ENCODE assay signal across 9 mouse cellular contexts in the genomic region with DNA sequence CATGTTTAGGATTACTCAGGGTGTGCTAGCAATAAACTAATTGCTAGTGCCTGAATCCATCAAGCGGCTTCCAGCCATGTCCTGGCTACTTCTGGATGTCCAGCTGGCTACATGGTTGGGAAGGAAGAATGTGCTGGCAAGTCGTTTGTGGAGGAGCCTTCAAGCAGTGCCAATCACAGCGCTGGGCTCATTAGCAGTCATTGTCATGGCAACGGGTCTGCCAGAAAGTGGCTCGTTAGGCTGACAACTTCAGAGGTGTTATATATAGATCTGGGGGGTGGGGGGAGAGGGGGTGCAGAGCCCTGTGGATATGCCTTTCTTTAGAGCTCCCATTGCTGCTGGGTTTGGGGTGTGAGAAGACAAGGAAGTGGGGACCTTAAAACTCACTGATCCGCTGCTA.
A peak's percentile ranks its signal among the peaks of the same experiment; 100 is the strongest.
DNase-seq lines count a peak whose midpoint lies in the region; ATAC-seq and TF ChIP-seq lines count a peak whose summit lies in the region.
"Had no signal": no experiment of that assay in that cellular context is flagged by ENCODE, and none has a peak within 500 bp of the region (broad histone marks: within the 10 kb centered on the region; RNA-seq: fewer than 3 reads in every experiment).

No protein-coding gene starts in this region.

- H3K4me1 ChIP-seq in forebrain, embryonic 10.5 days, result peaks cover 25% of the 10 kb centered on the region
- peaks cover 8% of the 10 kb centered on the region for H3K4me1 ChIP-seq in neural tube, embryonic 13.5 days (replicated peaks)
- H3K4me1 ChIP-seq in liver, postnatal 0 days (ENCODE audit: insufficient read depth), result no peaks in the 10 kb centered on the region
- H3K4me1 ChIP-seq: intestine, embryonic 15.5 days had no signal

- TF ChIP-seq EP300 in liver, postnatal 0 days (IDR thresholded peaks at IDR 0.05; ENCODE audit: low read depth), result no peak

- H3K36me3 ChIP-seq in forebrain, embryonic 10.5 days (replicated peaks), result no peaks in the 10 kb centered on the region
- H3K36me3 ChIP-seq in neural tube, embryonic 13.5 days, result no peaks in the 10 kb centered on the region
- H3K36me3 ChIP-seq in liver, postnatal 0 days (replicated peaks; ENCODE audit: insufficient read depth, low read length), result no peaks in the 10 kb centered on the region
- H3K36me3 ChIP-seq: intestine, embryonic 15.5 days had no signal

- TF ChIP-seq CTCF in layer of hippocampus, adult 2 months (conservative IDR thresholded peaks at IDR 0.05), result no peak
- no peak for TF ChIP-seq CTCF in liver, postnatal 0 days (IDR thresholded peaks at IDR 0.05; ENCODE audit: low read depth)

- peaks cover 45% of the 10 kb centered on the region for H3K27me3 ChIP-seq in forebrain, embryonic 10.5 days (ENCODE audit: poor library complexity, severe bottlenecking)
- no peaks in the 10 kb centered on the region for H3K27me3 ChIP-seq in neural tube, embryonic 13.5 days
- H3K27me3 ChIP-seq in liver, postnatal 0 days (ENCODE audit: insufficient read depth, low read length), result no peaks in the 10 kb centered on the region
- H3K27me3 ChIP-seq: intestine, embryonic 15.5 days had no signal

- H3K27ac ChIP-seq in forebrain, embryonic 10.5 days, result no peak overlapping the region
- H3K27ac ChIP-seq in layer of hippocampus, adult 2 months, result peak overlapping the region; percentile 99
- H3K27ac ChIP-seq in neural tube, embryonic 13.5 days (replicated peaks), result no peak overlapping the region
- H3K27ac ChIP-seq in liver, postnatal 0 days (ENCODE audit: low read depth), result no peak overlapping the region
- H3K27ac ChIP-seq: intestine, embryonic 15.5 days had no signal

- H3K9me3 ChIP-seq in forebrain, embryonic 10.5 days, result no peaks in the 10 kb centered on the region
- no peaks in the 10 kb centered on the region for H3K9me3 ChIP-seq in neural tube, embryonic 13.5 days
- H3K9me3 ChIP-seq in liver, postnatal 0 days (ENCODE audit: low read length), result no peaks in the 10 kb centered on the region
- H3K9me3 ChIP-seq: intestine, embryonic 15.5 days had no signal

- no peak overlapping the region for H3K9ac ChIP-seq in neural tube, embryonic 13.5 days
- H3K9ac ChIP-seq in liver, postnatal 0 days (replicated peaks), result no peak overlapping the region
- H3K9ac ChIP-seq: intestine, embryonic 15.5 days had no signal

- DNase-seq in cerebellum, adult 18-20 months, result peak; percentile 39 to 50
- DNase-seq in forebrain, embryonic 10.5 days (ENCODE audit: extremely low spot score, low spot score), result peak; percentile 43
- peak; percentile 81 to 92 for DNase-seq in layer of hippocampus, adult 2 months (ENCODE audit: low spot score in 2 of 2)
- DNase-seq in heart, adult 11 months, result no peak
- DNase-seq in liver, postnatal 0 days, result no peak
- DNase-seq in adrenal gland, postnatal 14 days, result no peak

- H3K4me2 ChIP-seq in neural tube, embryonic 13.5 days, result no peak overlapping the region
- H3K4me2 ChIP-seq in liver, postnatal 0 days (ENCODE audit: low read depth, low read length), result no peak overlapping the region
- H3K4me2 ChIP-seq: intestine, embryonic 15.5 days had no signal

- no peak overlapping the region for H3K4me3 ChIP-seq in forebrain, embryonic 10.5 days
- peak overlapping the region; percentile 55 for H3K4me3 ChIP-seq in layer of hippocampus, adult 2 months
- no peak overlapping the region for H3K4me3 ChIP-seq in neural tube, embryonic 13.5 days
- H3K4me3 ChIP-seq in liver, postnatal 0 days (ENCODE audit: low read depth, low read length), result no peak overlapping the region
- H3K4me3 ChIP-seq: intestine, embryonic 15.5 days; megakaryocyte, embryonic 14.5 days had no signal

- 62% methylated on average over 6 of the region's 6 CpGs for WGBS in forebrain, embryonic 10.5 days
- 42% methylated on average over 6 of the region's 6 CpGs for WGBS in neural tube, embryonic 13.5 days
- 60% methylated on average over 6 of the region's 6 CpGs for WGBS in liver, postnatal 0 days (ENCODE audit: insufficient replicate concordance)

- ATAC-seq in neural tube, embryonic 13.5 days (ENCODE audit: low read depth), result peak; percentile 59; the same call in 1 of the 2 replicates
- ATAC-seq in liver, postnatal 0 days, result no peak
- ATAC-seq: intestine, embryonic 15.5 days had no signal

Comparison
In these comparisons a context has a peak if more than half of its experiments do, and no peak if none do; other contexts are left out.
1. DNase-seq: peak in cerebellum, adult 18-20 months (2 of 2), forebrain, embryonic 10.5 days (single experiment) and layer of hippocampus, adult 2 months (2 of 2); none in heart, adult 11 months (single experiment), liver, postnatal 0 days (single experiment) and adrenal gland, postnatal 14 days (single experiment).